Mouse (Mus musculus) midbrain, embryonic 15.5 days (tissue): ENCODE measurements at regions not wholly inside any gene's neighbourhood (a gene's known extent, or its start where the extent isn't known, plus 50 kb on each side); places are given as distances from the start of the nearest gene placed in this dataset.

ENCODE experiments used
- ATAC-seq: fragments of 200-750 bp; cut with Nextera tagmentation; replicated peaks from 2 replicates; pipeline ENCODE4 v1.8.0; 2017; ENCODE audit warnings: moderate TSS enrichment
- H3K27ac ChIP-seq: fragments of 300-500 bp; sonication (generic); 2 replicates; pipeline ENCODE4 v1.5.1; 2015; ENCODE audit warnings: mild to moderate bottlenecking, inconsistent platforms
- H3K27me3 ChIP-seq: fragments of 300-500 bp; sonication (generic); replicated peaks from 2 replicates; pipeline ENCODE4 v1.6.1; 2015; ENCODE audit warnings: inconsistent platforms
- H3K36me3 ChIP-seq: fragments of 300-500 bp; sonication (generic); replicated peaks from 2 replicates; pipeline ENCODE4 v1.6.1; 2015; ENCODE audit warnings: inconsistent platforms
- H3K4me1 ChIP-seq: fragments of 300-500 bp; sonication (generic); 2 replicates; pipeline ENCODE4 v1.6.1; 2015; ENCODE audit warnings: inconsistent platforms
- H3K4me2 ChIP-seq: fragments of 300-500 bp; sonication (generic); 2 replicates; pipeline ENCODE4 v1.6.1; 2015; ENCODE audit warnings: inconsistent platforms, mild to moderate bottlenecking, moderate library complexity
- H3K4me3 ChIP-seq: fragments of 300-500 bp; sonication (generic); 2 replicates; pipeline ENCODE4 v1.5.1; 2015; ENCODE audit warnings: mild to moderate bottlenecking, inconsistent platforms
- H3K9ac ChIP-seq: fragments of 300-500 bp; sonication (generic); 2 replicates; pipeline ENCODE4 v1.6.1; 2015; ENCODE audit warnings: mild to moderate bottlenecking, inconsistent platforms
- H3K9me3 ChIP-seq: fragments of 300-500 bp; sonication (generic); 2 replicates; pipeline ENCODE4 v1.6.1; 2016; ENCODE audit warnings: inconsistent platforms
- WGBS: fragments of 180-500 bp; shearing (Covaris S2); methylation state at CpG from one replicate; pipeline ENCODE4 v1.1.7; 2015; ENCODE audit warnings: mixed read lengths; 5-methylcytosine and 5-hydroxymethylcytosine counted together

- no peak overlapping the region for H3K9ac ChIP-seq
- no peaks in the 10 kb centered on the region for H3K4me1 ChIP-seq
- H3K9me3 ChIP-seq = no peaks in the 10 kb centered on the region
- no peak overlapping the region for H3K4me2 ChIP-seq
- no peak overlapping the region for H3K27ac ChIP-seq
- H3K27me3 ChIP-seq = no peaks in the 10 kb centered on the region
- 58% methylated on average over 5 of the region's 5 CpGs for WGBS
- H3K36me3 ChIP-seq = no peaks in the 10 kb centered on the region
- peak; percentile 72 for ATAC-seq
- H3K4me3 ChIP-seq = no peak overlapping the region
Observed at GRCm38 (mm10) chr3:112733205-112733604, 525.4 kb downstream of the Amy2a5 start.

DNA sequence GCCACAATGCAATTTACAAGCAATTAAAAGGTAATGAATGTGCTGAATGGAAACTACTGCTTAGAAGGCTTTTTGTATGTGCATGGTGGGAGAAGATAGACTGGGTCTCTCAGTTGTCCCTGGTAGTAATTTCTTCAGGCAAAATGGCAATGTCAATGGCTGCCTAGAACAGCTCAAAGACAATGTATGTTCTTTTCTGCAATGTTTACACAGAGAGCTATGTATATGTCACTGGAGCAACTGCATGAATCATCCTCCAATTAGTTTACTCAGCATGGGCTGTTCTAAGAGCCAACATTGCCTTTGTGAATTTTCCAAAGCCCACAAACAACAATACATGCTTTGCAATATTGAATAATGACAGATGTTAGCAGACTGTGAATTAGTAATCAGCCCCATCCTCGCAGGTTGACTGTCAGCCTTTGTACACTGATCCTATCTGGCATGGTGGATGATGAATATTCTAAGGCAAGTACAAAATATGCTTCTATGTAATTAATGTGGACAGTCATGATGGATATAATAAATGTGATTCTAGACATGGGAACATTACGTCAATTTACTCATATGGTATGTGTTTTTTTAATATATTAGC is 559.0 kb downstream of the Amy2a5 start:
- no peak overlapping the region for H3K4me2 ChIP-seq
- H3K4me1 ChIP-seq = no peaks in the 10 kb centered on the region
- no peak overlapping the region for H3K9ac ChIP-seq
- H3K9me3 ChIP-seq = no peaks in the 10 kb centered on the region
- no peak overlapping the region for H3K27ac ChIP-seq
- WGBS = 51% methylated on average over 2 of the region's 2 CpGs
- H3K4me3 ChIP-seq = no peak overlapping the region
- ATAC-seq = no peak
- no peaks in the 10 kb centered on the region for H3K27me3 ChIP-seq
- no peaks in the 10 kb centered on the region for H3K36me3 ChIP-seq

DNA sequence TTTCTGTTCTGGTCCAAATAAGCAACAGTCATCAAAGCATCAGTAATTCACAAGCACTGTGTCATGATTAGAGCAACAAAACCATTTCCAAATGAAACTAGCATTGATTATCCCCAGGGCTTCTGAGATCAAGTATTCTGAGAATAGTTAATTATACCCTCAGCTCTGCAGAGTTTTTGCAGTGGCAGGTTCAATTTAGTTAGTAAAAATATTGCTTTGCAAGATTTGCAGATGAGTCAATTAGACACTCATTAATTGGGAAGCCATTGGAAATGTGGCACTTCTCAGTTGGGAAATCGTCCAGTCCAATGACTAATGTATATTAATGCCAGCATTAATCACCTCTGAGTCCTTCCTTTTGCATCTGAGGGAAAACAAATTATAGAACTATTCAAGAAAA is 570.5 kb downstream of the Amy2a5 start:
- Histone ChIP-seq H3K4me1 (no peaks in the 10 kb centered on the region), H3K36me3 (no peaks in the 10 kb centered on the region), H3K4me2 (no peak overlapping the region), H3K27ac (no peak overlapping the region), H3K27me3 (no peaks in the 10 kb centered on the region), H3K9me3 (no peaks in the 10 kb centered on the region), H3K4me3 (no peak overlapping the region), H3K9ac (no peak overlapping the region)
- no peak for ATAC-seq
- WGBS = 51% methylated on average over 1 of the region's 1 CpGs

DNA sequence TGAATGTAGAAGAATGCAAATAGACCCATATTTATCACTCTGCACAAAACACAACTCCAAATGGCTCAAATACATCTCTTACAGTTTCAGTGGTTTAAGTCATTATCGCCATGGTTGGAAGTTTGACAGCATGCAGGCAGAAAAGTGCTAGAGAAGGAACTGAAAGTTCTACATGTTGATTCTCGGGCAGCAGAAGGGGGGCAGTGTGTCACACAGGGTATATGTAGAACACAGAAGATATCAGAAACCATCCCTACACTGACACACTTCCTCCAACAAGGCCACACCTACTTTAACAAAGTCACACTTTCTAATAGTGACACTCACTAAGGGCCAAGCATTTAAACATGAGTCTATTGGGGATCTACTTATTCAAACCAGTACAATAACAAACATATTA is 620.1 kb downstream of the Amy2a5 start:
- no peak overlapping the region for H3K4me3 ChIP-seq
- no peaks in the 10 kb centered on the region for H3K36me3 ChIP-seq
- H3K4me1 ChIP-seq = no peaks in the 10 kb centered on the region
- WGBS = 88% methylated on average over 2 of the region's 2 CpGs
- ATAC-seq = no peak
- no peak overlapping the region for H3K27ac ChIP-seq
- no peaks in the 10 kb centered on the region for H3K27me3 ChIP-seq
- no peak overlapping the region for H3K4me2 ChIP-seq
- no peaks in the 10 kb centered on the region for H3K9me3 ChIP-seq
- no peak overlapping the region for H3K9ac ChIP-seq

DNA sequence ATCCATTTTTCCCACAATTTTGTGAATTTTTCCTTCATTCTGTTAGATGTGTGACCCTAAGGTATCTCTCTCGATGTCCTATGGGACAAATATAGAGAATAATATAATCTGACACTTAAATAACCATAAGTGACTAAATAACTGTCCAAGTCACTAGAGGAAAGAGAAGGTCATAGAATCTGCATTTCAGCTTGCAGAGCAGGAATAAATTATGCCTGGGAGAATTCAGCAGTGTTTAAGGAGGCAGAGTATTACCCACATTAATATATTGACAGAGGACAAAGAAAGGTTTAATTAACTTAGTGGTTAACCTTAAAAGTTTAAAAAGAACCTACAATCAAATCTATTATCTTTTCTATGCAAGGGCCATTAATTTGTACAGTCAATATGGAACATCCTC is 655.2 kb downstream of the Amy2a5 start:
- 78% methylated on average over 1 of the region's 1 CpGs for WGBS
- no peaks in the 10 kb centered on the region for H3K4me1 ChIP-seq
- H3K9ac ChIP-seq = no peak overlapping the region
- H3K36me3 ChIP-seq = no peaks in the 10 kb centered on the region
- no peak overlapping the region for H3K4me2 ChIP-seq
- H3K4me3 ChIP-seq = no peak overlapping the region
- H3K9me3 ChIP-seq = no peaks in the 10 kb centered on the region
- no peak overlapping the region for H3K27ac ChIP-seq
- ATAC-seq = no peak
- no peaks in the 10 kb centered on the region for H3K27me3 ChIP-seq

DNA sequence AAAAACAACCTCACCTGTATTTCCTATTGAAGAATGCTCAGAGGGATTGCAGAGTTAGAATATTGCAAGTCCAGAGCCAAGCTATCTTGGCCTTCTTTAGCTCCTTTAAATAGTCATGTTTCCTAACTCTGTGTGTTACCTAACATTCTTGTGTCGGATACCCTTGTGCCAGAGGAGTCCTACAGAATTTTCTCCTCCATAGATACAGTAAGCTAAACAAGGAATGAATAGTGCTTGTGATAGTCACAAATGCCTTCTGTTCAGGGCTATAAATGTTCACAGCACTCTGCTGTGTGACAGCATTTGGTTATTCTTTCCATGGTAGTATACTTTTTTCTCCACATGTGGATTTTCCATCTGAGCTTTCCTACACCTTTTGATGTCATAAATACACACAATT is 676.3 kb downstream of the Amy2a5 start:
- H3K4me2 ChIP-seq = no peak overlapping the region
- H3K27me3 ChIP-seq = no peaks in the 10 kb centered on the region
- no peaks in the 10 kb centered on the region for H3K9me3 ChIP-seq
- no peak for ATAC-seq
- no peaks in the 10 kb centered on the region for H3K4me1 ChIP-seq
- 93% methylated on average over 1 of the region's 1 CpGs for WGBS
- H3K9ac ChIP-seq = no peak overlapping the region
- H3K4me3 ChIP-seq = no peak overlapping the region
- no peaks in the 10 kb centered on the region for H3K36me3 ChIP-seq
- no peak overlapping the region for H3K27ac ChIP-seq
